Mouse (Mus musculus) hindbrain, embryonic 14.5 days (tissue): ENCODE measurements around the gene Pip5k1b. TPM values are rescaled to one million over a fixed set of nuclear protein-coding genes. Genes with fewer than 3 reads are reported as not detected.

Experiments used
- ATAC-seq: fragments of 200-750 bp; cut with Nextera tagmentation; 2 replicates; pipeline ENCODE4 v1.8.0; 2017; ENCODE audit warnings: moderate number of reproducible peaks, mild to moderate bottlenecking, moderate TSS enrichment, moderate library complexity; ENCODE audit not compliant: low FRiP score
- DNase-seq: peaks from one replicate; pipeline ENCODE4 v3.0.0-alpha.2; 2015; ENCODE audit warnings: low spot score
- H3K27ac ChIP-seq: fragments of 300-500 bp; sonication (generic); 2 replicates; pipeline ENCODE4 v1.5.1; 2014; ENCODE audit warnings: mild to moderate bottlenecking, moderate library complexity
- H3K27me3 ChIP-seq: fragments of 300-500 bp; sonication (generic); 2 replicates; pipeline ENCODE4 v1.6.1; 2014; ENCODE audit warnings: mild to moderate bottlenecking, low read length, mixed read lengths; ENCODE audit not compliant: control insufficient read depth, insufficient read depth
- H3K36me3 ChIP-seq: fragments of 300-500 bp; sonication (generic); replicated peaks from 2 replicates; pipeline ENCODE4 v1.6.1; 2014; ENCODE audit not compliant: control insufficient read depth, insufficient read depth
- H3K4me1 ChIP-seq: fragments of 300-500 bp; sonication (generic); replicated peaks from 2 replicates; pipeline ENCODE4 v1.6.1; 2014; ENCODE audit warnings: antibody characterized with exemption, low read length, mixed read lengths; ENCODE audit not compliant: control insufficient read depth, insufficient read depth
- H3K4me2 ChIP-seq: fragments of 300-500 bp; sonication (generic); replicated peaks from 2 replicates; pipeline ENCODE4 v1.6.1; 2014; ENCODE audit warnings: mild to moderate bottlenecking, moderate library complexity
- H3K4me3 ChIP-seq: fragments of 300-500 bp; sonication (generic); replicated peaks from 2 replicates; pipeline ENCODE4 v1.5.1; 2014; ENCODE audit warnings: mild to moderate bottlenecking, low read length
- H3K9ac ChIP-seq: fragments of 300-500 bp; sonication (generic); 2 replicates; pipeline ENCODE4 v1.6.1; 2014
- H3K9me3 ChIP-seq: fragments of 300-500 bp; sonication (generic); 2 replicates; pipeline ENCODE4 v1.6.1; 2016; ENCODE audit warnings: low read length; ENCODE audit not compliant: control insufficient read depth
- WGBS: fragments of 180-500 bp; shearing (Covaris S2); extraction: QIAGEN DNeasy Blood & Tissue Kit; methylation state at CpG from one replicate; pipeline ENCODE4 v1.1.7; 2014; 5-methylcytosine and 5-hydroxymethylcytosine counted together
- polyA plus RNA-seq: library from polyadenylated mRNA; unstranded; fragments of >200 nt; fragmentation: Nextera tagmentation; extraction: Ambion mirVana; gene quantifications from 2 replicates; pipeline ENCODE4 v1.2.1, GENCODE M21; 2014

Gene Pip5k1b
- polyA plus RNA-seq, 1 experiment from 2014 or later, result 3.9 TPM

- DNase-seq (no peak), ATAC-seq (no peak)
- 45% methylated on average over 12 of the region's 12 CpGs for WGBS
These were observed 296.0 kb downstream of the Pip5k1b start for GRCm38 (mm10) chr19:24259390-24260351.

GRCm38 (mm10) chr19:24258368-24258767 lies 297.3 kb downstream of the Pip5k1b start:
- no peak overlapping the region for H3K9ac ChIP-seq
- no peaks in the 10 kb centered on the region for H3K9me3 ChIP-seq
- 0 out of 2 replicates have a peak, but pooled peaks cover 5% of the 10 kb centered on the region for H3K36me3 ChIP-seq
- H3K4me1 ChIP-seq, result no peaks in the 10 kb centered on the region
- WGBS, result 89% methylated on average over 5 of the region's 5 CpGs
- DNase-seq (no peak), ATAC-seq (no peak)
- H3K27me3 ChIP-seq, result no peaks in the 10 kb centered on the region
- no peak overlapping the region for H3K27ac ChIP-seq
- H3K4me3 ChIP-seq, result no peak overlapping the region
- H3K4me2 ChIP-seq, result no peak overlapping the region

More at GRCm38 (mm10) chr19:24259390-24260351, 296.0 kb downstream of the Pip5k1b start:
- Histone ChIP-seq H3K9ac (no peak overlapping the region), H3K9me3 (no peaks in the 10 kb centered on the region), H3K4me1 (no peaks in the 10 kb centered on the region), H3K4me2 (no peak overlapping the region), H3K4me3 (no peak overlapping the region), H3K27ac (no peak overlapping the region), H3K27me3 (no peaks in the 10 kb centered on the region), H3K36me3 (peaks cover 5% of the 10 kb centered on the region; the same call in 1 of the 2 replicates)

- no peak for DNase-seq
- H3K9me3 ChIP-seq, result no peaks in the 10 kb centered on the region
- ATAC-seq, result no peak
- no peak overlapping the region for H3K4me2 ChIP-seq
- no peak overlapping the region for H3K27ac ChIP-seq
- H3K9ac ChIP-seq, result no peak overlapping the region
- WGBS, result 96% methylated on average over 6 of the region's 6 CpGs
- 0 out of 2 replicates have a peak, but pooled peaks cover 4% of the 10 kb centered on the region for H3K36me3 ChIP-seq
- H3K27me3 ChIP-seq, result no peaks in the 10 kb centered on the region
- no peaks in the 10 kb centered on the region for H3K4me1 ChIP-seq
- H3K4me3 ChIP-seq, result no peak overlapping the region
These were observed 297.7 kb downstream of the Pip5k1b start for GRCm38 (mm10) chr19:24257962-24258361.

GRCm38 (mm10) chr19:24253657-24254260 lies 301.9 kb downstream of the Pip5k1b start:
- WGBS, result 39% methylated on average over 9 of the region's 9 CpGs
- no peak overlapping the region for H3K4me2 ChIP-seq
- ATAC-seq (no peak), DNase-seq (no peak)
- H3K27ac ChIP-seq, result no peak overlapping the region
- H3K4me1 ChIP-seq, result 0 out of 2 replicates have a peak, but pooled peaks cover 3% of the 10 kb centered on the region
- no peaks in the 10 kb centered on the region for H3K27me3 ChIP-seq
- H3K4me3 ChIP-seq, result no peak overlapping the region
- H3K9ac ChIP-seq, result no peak overlapping the region
- no peaks in the 10 kb centered on the region for H3K36me3 ChIP-seq
- no peaks in the 10 kb centered on the region for H3K9me3 ChIP-seq

- no peak overlapping the region for H3K4me3 ChIP-seq
- ATAC-seq, result no peak
- DNase-seq, result no peak
- WGBS, result 18% methylated on average over 6 of the region's 6 CpGs
- no peak overlapping the region for H3K27ac ChIP-seq
- no peak overlapping the region for H3K4me2 ChIP-seq
- H3K9me3 ChIP-seq, result no peaks in the 10 kb centered on the region
- H3K27me3 ChIP-seq, result no peaks in the 10 kb centered on the region
- 0 out of 2 replicates have a peak, but pooled peaks cover 3% of the 10 kb centered on the region for H3K4me1 ChIP-seq
- H3K36me3 ChIP-seq, result no peaks in the 10 kb centered on the region
- no peak overlapping the region for H3K9ac ChIP-seq
These were observed 303.8 kb downstream of the Pip5k1b start for GRCm38 (mm10) chr19:24251869-24252268.

Other genes starting within 250 kb of the Pip5k1b start
- 56.0 and 61.1 TPM in 2 replicates for gene Fam122a, start 78.5 kb downstream of the Pip5k1b start, polyA plus RNA-seq
- gene Tmem252, start 118.1 kb upstream of the Pip5k1b start, polyA plus RNA-seq, result 1.8 and 2.2 TPM in 2 replicates